Mouse (Mus musculus) hindbrain, postnatal 0 days (tissue): Measurements from ENCODE around the gene 4930451I11Rik. TPM values are rescaled to one million over a fixed set of nuclear protein-coding genes. Genes with fewer than 3 reads are reported as not detected.
A peak's percentile ranks its signal among the peaks of the same experiment; 100 is the strongest.

Experiments
- ATAC-seq: fragments of 200-750 bp; cut with Nextera tagmentation; 2 replicates; pipeline ENCODE4 v1.8.0; 2017; ENCODE audit warnings: mild to moderate bottlenecking, moderate TSS enrichment, moderate library complexity
- DNase-seq: peaks from one replicate; pipeline ENCODE4 v3.0.0-alpha.2; 2015; ENCODE audit warnings: low spot score
- H3K27ac ChIP-seq: fragments of 300-500 bp; sonication (generic); 2 replicates; pipeline ENCODE4 v1.5.1; 2014; ENCODE audit warnings: mild to moderate bottlenecking
- H3K27me3 ChIP-seq: fragments of 300-500 bp; sonication (generic); 2 replicates; pipeline ENCODE4 v1.6.1; 2014; ENCODE audit warnings: low read length, mixed read lengths; ENCODE audit not compliant: insufficient read depth
- H3K36me3 ChIP-seq: fragments of 300-500 bp; sonication (generic); 2 replicates; pipeline ENCODE4 v1.6.1; 2014; ENCODE audit warnings: low read length, mixed read lengths; ENCODE audit not compliant: insufficient read depth
- H3K4me1 ChIP-seq: fragments of 300-500 bp; sonication (generic); 2 replicates; pipeline ENCODE4 v1.6.1; 2014; ENCODE audit warnings: antibody characterized with exemption, low read length, mixed read lengths; ENCODE audit not compliant: insufficient read depth
- H3K4me2 ChIP-seq: fragments of 300-500 bp; sonication (generic); 2 replicates; pipeline ENCODE4 v1.6.1; 2014; ENCODE audit warnings: low read depth, mild to moderate bottlenecking, low read length, moderate library complexity, mixed read lengths
- H3K4me3 ChIP-seq: fragments of 300-500 bp; sonication (generic); 2 replicates; pipeline ENCODE4 v1.5.1; 2014; ENCODE audit warnings: low read length
- H3K9ac ChIP-seq: fragments of 300-500 bp; sonication (generic); replicated peaks from 2 replicates; pipeline ENCODE4 v1.6.1; 2014; ENCODE audit warnings: mild to moderate bottlenecking, low read length, moderate library complexity, mixed read lengths
- H3K9me3 ChIP-seq: fragments of 300-500 bp; sonication (generic); 2 replicates; pipeline ENCODE4 v1.6.1; 2016; ENCODE audit warnings: low read length, mixed read lengths
- CTCF ChIP-seq: IDR thresholded peaks from 2 replicates; pipeline ENCODE4 v1.5.1; 2016; ENCODE audit warnings: antibody characterized with exemption, control low read depth, low read depth
- WGBS: fragments of 180-500 bp; shearing (Covaris S2); extraction: QIAGEN DNeasy Blood & Tissue Kit; methylation state at CpG from one replicate; pipeline ENCODE4 v1.1.7; 2014; 5-methylcytosine and 5-hydroxymethylcytosine counted together
- polyA plus RNA-seq: library from polyadenylated mRNA; unstranded; fragments of >200 nt; fragmentation: Nextera tagmentation; extraction: Ambion mirVana; gene quantifications from 2 replicates; pipeline ENCODE4 v1.2.1, GENCODE M21; 2015
- total RNA-seq: library from RNA; depleted of rRNA; stranded (reverse); fragments of >200 nt; gene quantifications from 2 replicates; pipeline ENCODE4 v1.2.3, GENCODE M21; 2014

Gene 4930451I11Rik
- total and polyA plus RNA-seq, 2 experiments from 2014 or later: 0.54 TPM; not detected in 1

GRCm38 (mm10) chr7:126793456-126794270, 37.8 kb downstream of the 4930451I11Rik start:
- H3K4me1 ChIP-seq: 0 out of 2 replicates have a peak, but pooled peaks cover 3% of the 10 kb centered on the region
- 73% methylated on average over 4 of the region's 4 CpGs for WGBS

GRCm38 (mm10) chr7:126792721-126793443, 38.6 kb downstream of the 4930451I11Rik start:
- peak overlapping the region; percentile 94 for H3K27ac ChIP-seq
- no peak for DNase-seq
- no peak for TF ChIP-seq CTCF
- H3K9me3 ChIP-seq: no peaks in the 10 kb centered on the region
- no peaks in the 10 kb centered on the region for H3K27me3 ChIP-seq
- H3K9ac ChIP-seq: peak overlapping the region; percentile 94
- peak; percentile 16; the same call in 1 of the 2 replicates for ATAC-seq
- H3K36me3 ChIP-seq: peaks cover 37% of the 10 kb centered on the region
- peak overlapping the region; percentile 96 for H3K4me3 ChIP-seq
- WGBS: 25% methylated on average over 11 of the region's 11 CpGs
- peak overlapping the region; percentile 78 for H3K4me2 ChIP-seq
- H3K4me1 ChIP-seq: 0 out of 2 replicates have a peak, but pooled peaks cover 3% of the 10 kb centered on the region

More at GRCm38 (mm10) chr7:126793456-126794270, 37.8 kb downstream of the 4930451I11Rik start:
- DNase-seq (no peak), ATAC-seq (no peak)
- Histone ChIP-seq H3K27me3 (no peaks in the 10 kb centered on the region), H3K4me2 (no peak overlapping the region), H3K9ac (no peak overlapping the region), H3K4me3 (no peak overlapping the region), H3K36me3 (peaks cover 29% of the 10 kb centered on the region), H3K27ac (no peak overlapping the region), H3K9me3 (no peaks in the 10 kb centered on the region)
- TF ChIP-seq CTCF: no peak

- Histone ChIP-seq H3K27me3 (no peaks in the 10 kb centered on the region), H3K4me2 (peak within 1 kb of the TSS; percentile 78), H3K4me1 (0 out of 2 replicates have a peak, but pooled peaks cover 3% of the 10 kb centered on the region), H3K27ac (peak within 1 kb of the TSS; percentile 94), H3K9ac (peak within 1 kb of the TSS; percentile 94), H3K4me3 (peak within 1 kb of the TSS; percentile 96), H3K9me3 (no peaks in the 10 kb centered on the region), H3K36me3 (peaks cover 45% of the 10 kb centered on the region)
- peak; percentile 94 for ATAC-seq
- DNase-seq: peak; percentile 99
- no peak for TF ChIP-seq CTCF
- WGBS: 2% methylated on average over 80 of the region's 83 CpGs
These were observed 39.4 kb downstream of the 4930451I11Rik start, which contains the start of gene Ppp4c for GRCm38 (mm10) chr7:126791851-126792720. TSS of gene Ppp4c (minus strand) at chr7:126792496.

GRCm38 (mm10) chr7:126789141-126789540, 42.3 kb downstream of the 4930451I11Rik start:
- 0 out of 2 replicates have a peak, but pooled peaks cover 3% of the 10 kb centered on the region for H3K4me1 ChIP-seq
- DNase-seq (no peak), ATAC-seq (no peak)
- no peak overlapping the region for H3K4me2 ChIP-seq
- 88% methylated on average over 4 of the region's 4 CpGs for WGBS
- no peaks in the 10 kb centered on the region for H3K27me3 ChIP-seq
- H3K36me3 ChIP-seq: peaks cover 46% of the 10 kb centered on the region
- H3K4me3 ChIP-seq: no peak overlapping the region
- H3K27ac ChIP-seq: no peak overlapping the region
- TF ChIP-seq CTCF: no peak
- H3K9me3 ChIP-seq: no peaks in the 10 kb centered on the region
- H3K9ac ChIP-seq: no peak overlapping the region

GRCm38 (mm10) chr7:126786142-126786541, 45.3 kb downstream of the 4930451I11Rik start:
- Histone ChIP-seq H3K9ac (no peak overlapping the region), H3K9me3 (no peaks in the 10 kb centered on the region), H3K27me3 (no peaks in the 10 kb centered on the region), H3K4me2 (no peak overlapping the region), H3K36me3 (peaks cover 47% of the 10 kb centered on the region), H3K27ac (no peak overlapping the region), H3K4me1 (0 out of 2 replicates have a peak, but pooled peaks cover 5% of the 10 kb centered on the region), H3K4me3 (no peak overlapping the region)
- DNase-seq (no peak), ATAC-seq (no peak)
- WGBS: 89% methylated on average over 14 of the region's 14 CpGs
- no peak for TF ChIP-seq CTCF

- Histone ChIP-seq H3K9me3 (no peaks in the 10 kb centered on the region), H3K27ac (no peak overlapping the region), H3K4me2 (no peak overlapping the region), H3K9ac (no peak overlapping the region), H3K4me3 (no peak overlapping the region), H3K27me3 (no peaks in the 10 kb centered on the region), H3K36me3 (peaks cover 47% of the 10 kb centered on the region), H3K4me1 (peaks cover 12% of the 10 kb centered on the region; the same call in 1 of the 2 replicates)
- no peak for DNase-seq
- no peak for ATAC-seq
- TF ChIP-seq CTCF: no peak
- WGBS: 91% methylated on average over 4 of the region's 4 CpGs
These were observed 46.4 kb downstream of the 4930451I11Rik start for GRCm38 (mm10) chr7:126785056-126785455.
